Mouse (Mus musculus) neural tube, embryonic 14.5 days (tissue): Measurements from ENCODE around the gene Mgarp. TPM values are rescaled to one million over a fixed set of nuclear protein-coding genes. Genes with fewer than 3 reads are reported as not detected.
"Not testable (repeated sequence)": the region's sequence is repeated elsewhere in the genome, so short reads cannot be mapped to it uniquely, and the experiment has no call there.

Source experiments
- ATAC-seq: fragments of 200-750 bp; cut with Nextera tagmentation; 2 replicates; pipeline ENCODE4 v1.8.0; 2017; ENCODE audit warnings: low read depth, mild to moderate bottlenecking, moderate TSS enrichment, moderate library complexity
- H3K27ac ChIP-seq: fragments of 300-500 bp; sonication (generic); 2 replicates; pipeline ENCODE4 v1.5.1; 2014; ENCODE audit warnings: low read depth, mild to moderate bottlenecking, control low read depth, low read length, moderate library complexity, mixed read lengths
- H3K27me3 ChIP-seq: fragments of 300-500 bp; sonication (generic); 2 replicates; pipeline ENCODE4 v1.6.1; 2014; ENCODE audit warnings: low read length; ENCODE audit not compliant: control insufficient read depth, insufficient read depth
- H3K36me3 ChIP-seq: fragments of 300-500 bp; sonication (generic); 2 replicates; pipeline ENCODE4 v1.6.1; 2014; ENCODE audit warnings: low read length, mixed read lengths; ENCODE audit not compliant: control insufficient read depth, insufficient read depth
- H3K4me1 ChIP-seq: fragments of 300-500 bp; sonication (generic); 2 replicates; pipeline ENCODE4 v1.6.1; 2014; ENCODE audit warnings: low read length; ENCODE audit not compliant: control insufficient read depth, insufficient read depth
- H3K4me2 ChIP-seq: fragments of 300-500 bp; sonication (generic); 2 replicates; pipeline ENCODE4 v1.6.1; 2014; ENCODE audit warnings: mild to moderate bottlenecking, low read depth, low read length, control low read depth
- H3K4me3 ChIP-seq: fragments of 300-500 bp; sonication (generic); 2 replicates; pipeline ENCODE4 v1.5.1; 2014; ENCODE audit warnings: low read depth, low read length, control low read depth, mixed read lengths
- H3K9ac ChIP-seq: fragments of 300-500 bp; sonication (generic); replicated peaks from 2 replicates; pipeline ENCODE4 v1.6.1; 2014; ENCODE audit warnings: low read depth, mild to moderate bottlenecking, control low read depth, low read length, mixed read lengths
- H3K9me3 ChIP-seq: fragments of 300-500 bp; sonication (generic); 2 replicates; pipeline ENCODE4 v1.6.1; 2016; ENCODE audit warnings: low read length; ENCODE audit not compliant: control insufficient read depth
- WGBS: fragments of 180-500 bp; shearing (Covaris S2); extraction: QIAGEN DNeasy Blood & Tissue Kit; methylation state at CpG from one replicate; pipeline ENCODE4 v1.1.7; 2014; 5-methylcytosine and 5-hydroxymethylcytosine counted together
- polyA plus RNA-seq: library from polyadenylated mRNA; unstranded; fragments of >200 nt; fragmentation: Nextera tagmentation; extraction: Ambion mirVana; gene quantifications from 2 replicates; pipeline ENCODE4 v1.2.1, GENCODE M21; 2014

The Mgarp gene
- 0.48 TPM in 1 of 2 replicates, not detected in the other for polyA plus RNA-seq

DNA sequence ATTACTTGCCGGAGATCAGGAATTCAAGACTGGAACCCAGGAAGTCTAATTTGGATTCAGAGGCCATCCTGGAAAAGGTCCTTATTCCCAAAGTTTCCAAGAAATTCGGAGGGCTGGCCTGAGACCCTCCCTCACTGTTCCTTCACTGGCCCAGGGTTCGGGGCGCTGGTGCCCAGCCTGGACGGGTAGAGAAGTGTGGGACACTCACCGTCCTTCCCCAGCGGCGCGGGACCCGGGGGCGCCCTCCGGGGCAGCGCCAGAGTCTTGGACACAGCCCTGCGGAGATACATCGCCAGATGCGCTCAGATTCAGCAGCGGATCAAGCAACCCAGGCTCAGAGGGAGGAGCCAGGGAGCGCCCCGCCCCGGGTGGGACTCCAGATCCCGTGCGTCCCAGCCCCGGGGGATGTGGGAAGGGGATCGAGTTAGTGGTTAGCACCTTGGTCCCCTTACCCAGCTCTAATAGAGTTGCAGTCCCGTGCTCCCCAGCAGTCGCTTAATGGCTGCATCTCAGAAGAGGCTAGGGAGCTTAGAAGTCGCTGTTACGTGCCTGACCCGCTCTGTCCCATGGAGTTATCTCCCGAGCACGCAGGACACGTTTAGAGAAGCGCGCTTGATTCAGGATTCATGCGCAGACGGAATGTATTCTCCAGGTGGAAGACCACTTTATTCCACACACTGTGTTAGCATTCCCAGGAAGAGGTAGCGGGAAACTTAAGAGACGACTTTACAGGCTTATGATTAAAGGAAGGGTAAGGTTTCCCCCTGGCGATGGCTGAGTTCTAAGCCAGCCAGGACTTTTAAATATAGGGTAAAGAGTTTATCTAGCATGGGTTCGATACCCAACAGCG lies at the start of gene Mgarp:
TSS of gene Mgarp (minus strand) at position 520 of the 850 bp plus-strand sequence.
- peak; percentile 75 for ATAC-seq
- WGBS, result 3% methylated on average over 41 of the region's 41 CpGs
- no peak within 1 kb of the TSS for H3K27ac ChIP-seq
- H3K4me1 ChIP-seq, result peaks cover 3% of the 10 kb centered on the region; the same call in 1 of the 2 replicates
- H3K4me2 ChIP-seq, result peak within 1 kb of the TSS; percentile 54
- H3K9me3 ChIP-seq, result no peaks in the 10 kb centered on the region
- H3K36me3 ChIP-seq, result no peaks in the 10 kb centered on the region
- 0 out of 2 replicates have a peak, but pooled peaks cover 5% of the 10 kb centered on the region for H3K27me3 ChIP-seq
- peak within 1 kb of the TSS; percentile 33 for H3K4me3 ChIP-seq
- 0 out of 2 replicates have a peak within 1 kb of the TSS, but pooled peaks have one; percentile 18 for H3K9ac ChIP-seq

DNA sequence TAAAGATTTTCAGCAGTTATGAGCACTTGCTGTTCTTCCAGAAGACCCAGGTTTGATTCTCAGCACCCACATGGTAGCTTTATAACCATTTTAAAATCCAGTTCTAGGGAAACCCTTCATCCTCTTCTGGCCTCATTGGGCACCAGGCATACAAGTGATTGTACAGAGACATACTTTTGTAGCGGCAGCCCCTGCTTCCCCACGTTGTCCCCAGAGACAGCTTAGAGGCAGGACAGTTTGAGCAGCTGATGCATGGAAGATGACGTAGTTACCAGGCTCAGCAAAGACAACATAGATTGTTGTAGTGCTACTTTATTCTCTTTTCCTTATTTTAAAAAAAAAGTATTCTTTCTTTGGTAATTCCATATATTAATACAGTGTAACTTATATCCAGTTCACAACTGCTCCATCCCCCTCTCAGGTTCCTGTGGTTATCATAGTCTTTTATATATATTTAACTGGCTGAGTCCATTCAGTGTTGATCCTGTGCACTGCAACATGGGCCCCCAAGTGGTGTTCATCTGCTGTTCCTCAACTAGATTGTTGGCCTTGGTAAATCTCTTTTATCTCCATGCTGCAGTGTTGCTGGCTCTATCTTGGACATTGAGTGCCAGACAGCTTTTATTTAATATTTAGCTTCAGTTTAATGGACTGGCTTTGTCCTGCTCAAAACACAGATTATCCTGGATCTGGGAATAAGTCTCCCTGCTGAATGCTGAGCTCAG lies 38.5 kb upstream of the Mgarp start:
- no peak overlapping the region for H3K27ac ChIP-seq
- no peak overlapping the region for H3K4me3 ChIP-seq
- no peak for ATAC-seq
- H3K4me1 ChIP-seq, result no peaks in the 10 kb centered on the region
- WGBS, result 57% methylated on average over 3 of the region's 3 CpGs
- H3K9me3 ChIP-seq, result no peaks in the 10 kb centered on the region
- no peak overlapping the region for H3K4me2 ChIP-seq
- H3K27me3 ChIP-seq, result no peaks in the 10 kb centered on the region
- no peak overlapping the region for H3K9ac ChIP-seq
- no peaks in the 10 kb centered on the region for H3K36me3 ChIP-seq

DNA sequence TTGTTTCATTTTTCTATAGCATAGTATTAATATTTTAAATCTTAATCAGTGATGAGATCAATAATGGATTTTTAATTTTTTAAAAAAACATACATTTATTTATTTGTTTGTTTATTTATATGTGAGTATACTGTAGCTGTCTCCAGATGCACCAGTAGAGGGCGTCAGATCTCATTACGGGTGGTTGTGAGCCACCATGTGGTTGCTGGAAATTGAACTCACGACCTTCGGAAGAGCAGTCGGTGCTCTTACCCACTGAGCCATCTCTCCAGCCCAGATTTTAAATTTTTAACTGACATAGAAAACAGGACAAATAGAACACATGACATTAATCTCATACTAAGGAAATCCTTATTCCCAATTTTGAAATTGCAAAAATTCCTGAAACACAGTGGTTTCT lies 37.8 kb upstream of the Mgarp start:
- not testable (repeated sequence) for ATAC-seq, H3K36me3 ChIP-seq, H3K4me2 ChIP-seq, H3K4me3 ChIP-seq, H3K9ac ChIP-seq, H3K27ac ChIP-seq, H3K9me3 ChIP-seq, H3K4me1 ChIP-seq, H3K27me3 ChIP-seq
- WGBS, result 85% methylated on average over 5 of the region's 5 CpGs

DNA sequence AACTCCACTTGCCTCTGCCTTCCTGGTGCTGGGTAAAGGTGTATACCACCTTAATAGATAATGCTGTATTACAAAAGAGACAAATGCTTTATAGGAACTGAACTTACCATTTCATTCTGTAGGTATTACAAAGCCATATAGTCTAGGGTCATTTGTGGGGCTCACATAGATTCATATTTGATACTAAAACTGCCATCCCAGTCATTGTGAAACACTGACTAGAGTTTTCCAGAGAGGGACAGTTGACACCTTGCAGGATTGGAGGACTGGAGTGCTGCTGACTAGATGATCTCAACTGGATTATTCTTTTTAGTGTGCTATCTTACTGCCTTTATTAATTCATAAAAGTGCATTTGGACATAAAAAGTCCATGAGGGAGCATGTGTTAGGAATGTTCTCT lies 28.9 kb upstream of the Mgarp start:
- Histone ChIP-seq H3K27me3 (no peaks in the 10 kb centered on the region), H3K9me3 (no peaks in the 10 kb centered on the region), H3K4me3 (no peak overlapping the region), H3K36me3 (no peaks in the 10 kb centered on the region), H3K4me2 (no peak overlapping the region), H3K4me1 (no peaks in the 10 kb centered on the region), H3K27ac (no peak overlapping the region), H3K9ac (no peak overlapping the region)
- ATAC-seq, result no peak

DNA sequence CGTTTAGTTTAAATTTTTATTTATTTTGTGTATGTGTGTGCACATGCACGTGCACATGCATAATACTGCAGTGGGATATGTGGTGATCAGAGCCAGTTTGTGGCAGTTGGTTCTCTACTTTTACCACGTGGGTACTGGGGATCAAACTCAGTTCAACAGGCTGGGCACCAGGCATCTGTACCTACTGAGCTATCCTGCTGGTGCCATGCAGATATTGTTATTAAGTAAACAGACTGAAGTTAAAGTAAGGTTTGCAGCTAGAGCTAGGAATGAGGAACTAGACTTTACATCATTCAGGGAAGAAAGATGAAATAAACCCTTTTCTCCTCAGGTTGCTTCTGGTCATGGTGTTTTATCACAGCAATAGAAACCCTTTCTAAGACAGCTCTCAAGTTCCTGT lies 25.4 kb upstream of the Mgarp start:
- Histone ChIP-seq H3K4me1 (peaks cover 12% of the 10 kb centered on the region), H3K27me3 (no peaks in the 10 kb centered on the region), H3K27ac (no peak overlapping the region), H3K9me3 (no peaks in the 10 kb centered on the region), H3K4me3 (no peak overlapping the region), H3K4me2 (no peak overlapping the region), H3K36me3 (no peaks in the 10 kb centered on the region), H3K9ac (no peak overlapping the region)
- WGBS, result 84% methylated on average over 3 of the region's 3 CpGs
- ATAC-seq, result no peak

DNA sequence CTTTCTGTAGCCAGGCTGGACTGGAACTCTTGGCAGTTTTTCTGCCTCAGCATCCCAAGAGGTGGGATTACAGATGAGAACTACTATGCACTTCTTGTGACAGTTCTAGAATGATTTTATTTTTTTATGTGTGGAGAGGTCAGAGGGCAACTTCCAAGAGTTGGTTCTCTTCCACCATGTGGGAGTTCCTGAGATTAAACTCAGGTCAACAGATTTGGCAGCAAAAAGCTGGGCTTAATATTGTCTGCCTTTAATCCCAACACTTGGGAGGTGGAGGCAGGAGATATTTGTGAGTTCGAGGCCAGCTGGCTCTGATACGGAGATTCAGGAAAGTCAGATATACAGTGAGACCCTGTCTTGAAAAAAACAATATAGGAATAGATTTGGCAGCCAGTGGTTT lies 21.4 kb upstream of the Mgarp start:
- 82% methylated on average over 2 of the region's 2 CpGs for WGBS
- 0 out of 2 replicates have a peak overlapping the region, but pooled peaks have one; percentile 11 for H3K9ac ChIP-seq

DNA sequence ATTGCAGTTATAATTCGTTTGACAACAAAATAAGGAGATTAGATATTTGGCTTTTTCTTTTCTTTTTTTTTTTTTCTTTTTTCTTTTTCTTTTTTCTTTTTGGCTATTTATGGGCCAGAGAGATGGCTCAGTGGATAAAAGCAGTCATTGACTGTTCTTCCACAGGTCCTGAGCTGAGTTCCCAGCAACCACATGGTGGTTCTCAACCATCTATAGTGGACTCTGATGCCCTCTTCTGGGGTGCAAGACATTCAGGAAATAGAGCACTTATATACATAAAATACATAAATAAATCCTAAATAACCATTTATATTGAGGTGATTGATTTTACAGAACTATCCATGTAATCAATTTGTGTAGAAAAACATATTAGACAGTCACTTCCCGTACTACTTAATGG lies 20.9 kb upstream of the Mgarp start:
- H3K27me3 ChIP-seq, result no peaks in the 10 kb centered on the region
- no peaks in the 10 kb centered on the region for H3K9me3 ChIP-seq
- ATAC-seq, result no peak
- peak overlapping the region; percentile 96 for H3K4me2 ChIP-seq
- peaks cover 19% of the 10 kb centered on the region for H3K4me1 ChIP-seq
- no peak overlapping the region for H3K27ac ChIP-seq
- WGBS, result 58% methylated on average over 2 of the region's 2 CpGs
- H3K4me3 ChIP-seq, result peak overlapping the region; percentile 88
- H3K36me3 ChIP-seq, result no peaks in the 10 kb centered on the region
- H3K9ac ChIP-seq, result peak overlapping the region; percentile 95; the same call in 1 of the 2 replicates

More for the DNA sequence above, 21.4 kb upstream of the Mgarp start:
- no peaks in the 10 kb centered on the region for H3K27me3 ChIP-seq
- H3K36me3 ChIP-seq, result no peaks in the 10 kb centered on the region
- peaks cover 19% of the 10 kb centered on the region for H3K4me1 ChIP-seq
- H3K4me3 ChIP-seq, result no peak overlapping the region
- no peaks in the 10 kb centered on the region for H3K9me3 ChIP-seq
- H3K27ac ChIP-seq, result no peak overlapping the region
- H3K4me2 ChIP-seq, result peak overlapping the region; percentile 96; the same call in 1 of the 2 replicates
- ATAC-seq, result no peak

DNA sequence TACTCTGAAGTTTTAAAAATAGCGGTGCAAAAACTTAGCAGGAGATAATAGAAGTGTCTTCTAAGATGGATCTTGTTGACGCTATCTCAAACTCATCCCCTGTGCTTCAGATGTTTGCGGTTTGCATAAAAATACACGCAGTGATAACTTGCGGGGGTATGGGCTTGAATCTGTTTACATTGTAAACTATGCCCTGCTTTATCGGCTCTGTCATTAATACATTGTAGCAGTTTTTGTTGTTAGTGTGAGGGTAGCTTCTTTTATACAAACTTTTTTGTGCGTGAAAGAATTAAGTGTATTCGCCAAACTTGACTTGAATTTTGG lies 20.6 kb upstream of the Mgarp start:
- no peaks in the 10 kb centered on the region for H3K36me3 ChIP-seq
- peaks cover 19% of the 10 kb centered on the region for H3K4me1 ChIP-seq
- peak overlapping the region; percentile 89; the same call in 1 of the 2 replicates for H3K27ac ChIP-seq
- peak overlapping the region; percentile 88 for H3K4me3 ChIP-seq
- no peaks in the 10 kb centered on the region for H3K9me3 ChIP-seq
- peak overlapping the region; percentile 95 for H3K9ac ChIP-seq
- no peaks in the 10 kb centered on the region for H3K27me3 ChIP-seq
- ATAC-seq, result no peak
- WGBS, result 11% methylated on average over 8 of the region's 8 CpGs
- H3K4me2 ChIP-seq, result peak overlapping the region; percentile 96
